Mouse (Mus musculus): ENCODE measurements around the gene Slc25a26. TPM values are rescaled to one million over a fixed set of nuclear protein-coding genes. Genes with fewer than 3 reads are reported as not detected.

The Slc25a26 gene
- polyA plus RNA-seq, 2 experiments = 1.7 to 2.6 TPM

DNA sequence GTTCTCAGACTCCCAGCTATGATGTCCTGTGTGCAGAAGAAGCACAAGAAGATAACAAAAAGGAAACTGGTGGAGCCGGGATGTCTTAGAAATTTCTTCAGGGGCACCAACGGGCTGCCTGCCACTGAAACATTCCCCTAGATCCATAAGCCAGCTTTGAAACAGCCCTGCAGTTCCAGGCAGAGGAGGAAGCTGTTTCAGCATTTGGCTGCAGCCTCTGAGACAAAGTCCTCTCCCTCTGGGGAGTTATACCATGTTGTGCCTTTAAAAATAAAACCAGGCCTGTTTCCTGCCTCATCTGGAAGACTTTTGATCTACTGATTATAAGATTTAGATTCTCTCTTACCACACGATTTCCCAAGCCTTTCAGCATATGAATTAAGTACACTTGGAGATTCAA is 144.5 kb downstream of the Slc25a26 start:
- 51% methylated on average over 3 of the region's 3 CpGs for WGBS (ENCODE audit: insufficient replicate concordance)
- no peak overlapping the region for H3K27ac ChIP-seq
- no peak overlapping the region for H3K4me3 ChIP-seq (ENCODE audit: insufficient read depth in 1 of 2, low read depth in 2 of 2, low read length in 2 of 2)
- H3K9me3 ChIP-seq (ENCODE audit: control insufficient read depth, low read length) = no peaks in the 10 kb centered on the region
- no peak overlapping the region for H3K4me2 ChIP-seq (ENCODE audit: low read depth)
- DNase-seq (ENCODE audit: low read depth in 3 of 3, low spot score in 3 of 3) (no peak), ATAC-seq (ENCODE audit: insufficient read depth) (no peak)
- TF ChIP-seq EP300 (IDR thresholded peaks at IDR 0.05; ENCODE audit: low read depth) = no peak
- no peak for TF ChIP-seq CTCF (IDR thresholded peaks at IDR 0.05; ENCODE audit: low read depth)
- no peaks in the 10 kb centered on the region for H3K36me3 ChIP-seq (replicated peaks; ENCODE audit: control insufficient read depth, insufficient read depth, low read depth)
- no peak overlapping the region for H3K9ac ChIP-seq (replicated peaks)
- H3K4me1 ChIP-seq (replicated peaks; ENCODE audit: control insufficient read depth in 2 of 2, insufficient read depth in 2 of 2, low read length in 1 of 2) = peaks cover 0 to 9% of the 10 kb centered on the region in 2 experiments; a peak in 2 of 4 replicates
- no peaks in the 10 kb centered on the region for H3K27me3 ChIP-seq (ENCODE audit: control insufficient read depth, insufficient read depth, low read length)

DNA sequence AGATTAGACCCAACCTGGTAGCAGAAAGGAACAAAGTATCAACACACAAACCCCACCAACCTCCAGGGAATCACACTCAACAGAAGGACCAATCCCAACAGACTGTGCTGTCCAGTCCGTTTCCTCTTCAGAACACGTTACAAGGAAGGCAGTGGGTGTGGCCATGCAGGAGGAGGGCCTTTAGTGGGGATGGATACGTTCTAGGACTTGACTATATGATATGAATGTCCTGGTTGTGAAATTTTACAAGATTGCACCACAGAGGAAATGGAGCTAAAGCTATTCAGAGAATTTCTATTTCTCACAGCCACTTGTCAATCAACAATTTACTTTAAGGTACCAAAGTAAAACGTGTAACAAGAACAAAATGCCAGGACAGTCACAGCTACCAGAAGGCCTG is 145.6 kb downstream of the Slc25a26 start:
- no peak for ATAC-seq (ENCODE audit: insufficient read depth)
- H3K4me3 ChIP-seq (ENCODE audit: insufficient read depth in 1 of 2, low read depth in 2 of 2, low read length in 2 of 2) = no peak overlapping the region
- H3K4me1 ChIP-seq (replicated peaks; ENCODE audit: control insufficient read depth in 2 of 2, insufficient read depth in 2 of 2, low read length in 1 of 2) = peaks cover 0 to 9% of the 10 kb centered on the region in 2 experiments; a peak in 2 of 4 replicates
- DNase-seq (ENCODE audit: low read depth in 3 of 3, low spot score in 3 of 3) = no peak
- no peaks in the 10 kb centered on the region for H3K9me3 ChIP-seq (ENCODE audit: control insufficient read depth, low read length)
- WGBS (ENCODE audit: insufficient replicate concordance) = 20% methylated on average over 4 of the region's 4 CpGs
- H3K9ac ChIP-seq (replicated peaks) = no peak overlapping the region
- H3K4me2 ChIP-seq (ENCODE audit: low read depth) = no peak overlapping the region
- TF ChIP-seq CTCF (IDR thresholded peaks at IDR 0.05; ENCODE audit: low read depth) (no peak), EP300 (IDR thresholded peaks at IDR 0.05; ENCODE audit: low read depth) (no peak)
- H3K36me3 ChIP-seq (replicated peaks; ENCODE audit: control insufficient read depth, insufficient read depth, low read depth) = no peaks in the 10 kb centered on the region
- H3K27me3 ChIP-seq (ENCODE audit: control insufficient read depth, insufficient read depth, low read length) = no peaks in the 10 kb centered on the region
- no peak overlapping the region for H3K27ac ChIP-seq

DNA sequence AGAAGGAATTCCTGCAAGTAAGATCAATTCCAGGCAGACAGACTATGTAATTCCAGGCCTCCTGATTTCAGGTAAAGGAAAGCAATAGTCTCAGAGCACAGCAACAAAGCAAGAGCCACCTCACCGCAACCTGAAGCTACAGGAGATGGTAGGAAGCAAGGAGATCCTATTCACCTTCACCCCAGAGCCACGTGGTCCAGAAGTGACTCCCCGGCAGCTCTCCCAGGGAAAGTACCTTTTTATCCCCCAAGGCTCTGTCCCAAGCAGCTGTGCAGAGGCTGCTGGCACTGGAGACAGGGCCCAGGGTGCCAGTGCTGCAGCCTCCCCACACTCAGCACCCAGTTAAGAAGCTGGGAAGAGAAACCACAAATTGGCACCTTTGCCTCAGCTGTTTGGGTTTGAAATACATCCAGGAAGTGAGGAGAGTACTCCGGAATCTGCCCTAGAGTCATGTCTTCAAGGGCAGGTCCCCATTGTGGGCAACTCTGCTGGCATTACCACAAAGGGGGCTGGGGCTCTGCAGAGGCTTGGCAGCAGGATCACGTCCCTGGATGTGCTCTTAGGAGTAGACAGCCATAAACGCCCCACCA is 146.2 kb downstream of the Slc25a26 start:
- Histone ChIP-seq H3K4me3 (ENCODE audit: insufficient read depth in 1 of 2, low read depth in 2 of 2, low read length in 2 of 2) (no peak overlapping the region), H3K27me3 (ENCODE audit: control insufficient read depth, insufficient read depth, low read length) (no peaks in the 10 kb centered on the region), H3K4me1 (replicated peaks; ENCODE audit: control insufficient read depth in 2 of 2, insufficient read depth in 2 of 2, low read length in 1 of 2) (peaks cover 0 to 9% of the 10 kb centered on the region in 2 experiments; a peak in 2 of 4 replicates), H3K4me2 (ENCODE audit: low read depth) (no peak overlapping the region), H3K9ac (replicated peaks) (no peak overlapping the region), H3K9me3 (ENCODE audit: control insufficient read depth, low read length) (no peaks in the 10 kb centered on the region), H3K36me3 (replicated peaks; ENCODE audit: control insufficient read depth, insufficient read depth, low read depth) (no peaks in the 10 kb centered on the region), H3K27ac (no peak overlapping the region)
- TF ChIP-seq CTCF (IDR thresholded peaks at IDR 0.05; ENCODE audit: low read depth) (no peak), EP300 (IDR thresholded peaks at IDR 0.05; ENCODE audit: low read depth) (no peak)
- no peak for ATAC-seq (ENCODE audit: insufficient read depth)
- DNase-seq (ENCODE audit: low read depth in 3 of 3, low spot score in 3 of 3) = no peak
- 44% methylated on average over 6 of the region's 6 CpGs for WGBS (ENCODE audit: insufficient replicate concordance)

GRCm38 (mm10) chr6:94646902-94647301 is 146.8 kb downstream of the Slc25a26 start:
- H3K36me3 ChIP-seq (replicated peaks; ENCODE audit: control insufficient read depth, insufficient read depth, low read depth) = no peaks in the 10 kb centered on the region
- TF ChIP-seq CTCF (IDR thresholded peaks at IDR 0.05; ENCODE audit: low read depth) (no peak), EP300 (IDR thresholded peaks at IDR 0.05; ENCODE audit: low read depth) (no peak)
- 54% methylated on average over 6 of the region's 6 CpGs for WGBS (ENCODE audit: insufficient replicate concordance)
- H3K4me3 ChIP-seq (ENCODE audit: insufficient read depth in 1 of 2, low read depth in 2 of 2, low read length in 2 of 2) = no peak overlapping the region
- no peak for DNase-seq (ENCODE audit: low read depth in 3 of 3, low spot score in 3 of 3)
- no peaks in the 10 kb centered on the region for H3K27me3 ChIP-seq (ENCODE audit: control insufficient read depth, insufficient read depth, low read length)
- no peaks in the 10 kb centered on the region for H3K9me3 ChIP-seq (ENCODE audit: control insufficient read depth, low read length)
- H3K9ac ChIP-seq (replicated peaks) = no peak overlapping the region
- H3K4me2 ChIP-seq (ENCODE audit: low read depth) = no peak overlapping the region
- H3K4me1 ChIP-seq (replicated peaks; ENCODE audit: control insufficient read depth in 2 of 2, insufficient read depth in 2 of 2, low read length in 1 of 2) = peaks cover 0 to 9% of the 10 kb centered on the region in 2 experiments; a peak in 2 of 4 replicates
- no peak overlapping the region for H3K27ac ChIP-seq
- ATAC-seq (ENCODE audit: insufficient read depth) = no peak

DNA sequence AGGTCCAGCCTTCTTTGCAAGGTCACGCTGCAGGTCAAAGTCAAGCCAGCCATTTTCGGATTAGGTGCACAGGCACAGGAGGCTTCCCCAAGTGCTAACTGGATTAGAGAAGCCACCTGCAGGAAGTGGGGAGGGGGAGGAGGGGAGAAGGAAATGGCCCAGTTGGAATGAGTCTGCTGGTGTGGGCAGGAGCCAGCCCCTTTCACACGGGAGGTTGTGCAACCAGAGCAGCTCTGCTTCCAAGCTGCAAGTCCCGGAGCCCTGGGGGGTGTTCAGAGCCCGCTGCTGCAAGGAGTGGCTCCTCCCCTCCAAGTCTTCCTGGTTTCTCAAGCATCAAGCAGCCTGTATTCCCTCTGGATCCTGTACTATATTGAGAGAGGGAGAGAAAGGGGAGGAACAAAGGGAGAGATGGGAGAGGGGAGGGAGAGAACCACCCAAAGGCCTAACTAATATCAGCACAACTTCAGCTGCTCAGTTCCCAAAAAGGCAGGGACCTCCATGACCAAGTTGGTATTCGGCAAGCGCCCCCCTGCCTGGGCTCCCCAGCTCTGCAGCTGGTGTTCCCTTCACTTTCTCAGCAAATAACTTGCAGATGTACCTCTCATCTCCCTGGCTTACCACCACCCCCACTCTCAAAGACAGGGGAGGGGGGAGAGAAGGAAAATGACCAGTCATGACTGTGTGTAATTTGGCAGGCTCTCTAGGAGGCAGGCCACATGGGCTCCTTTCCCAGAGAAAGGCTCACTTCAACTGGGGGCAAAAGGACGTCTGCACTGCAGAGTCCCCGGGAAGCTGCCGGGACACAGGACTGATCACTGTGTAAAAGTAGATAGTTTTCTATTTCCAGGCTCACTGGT is 147.7 kb downstream of the Slc25a26 start:
- DNase-seq (ENCODE audit: low read depth in 3 of 3, low spot score in 3 of 3) = peak in 1 of 3 experiments; percentile 5
- no peak for TF ChIP-seq CTCF (IDR thresholded peaks at IDR 0.05; ENCODE audit: low read depth)
- TF ChIP-seq EP300 (IDR thresholded peaks at IDR 0.05; ENCODE audit: low read depth) = no peak
- ATAC-seq (ENCODE audit: insufficient read depth) = peak; percentile 47; the same call in 1 of the 2 replicates
- no peak overlapping the region for H3K4me2 ChIP-seq (ENCODE audit: low read depth)
- H3K27ac ChIP-seq = no peak overlapping the region
- H3K9ac ChIP-seq (replicated peaks) = no peak overlapping the region
- H3K27me3 ChIP-seq (ENCODE audit: control insufficient read depth, insufficient read depth, low read length) = no peaks in the 10 kb centered on the region
- 24% methylated on average over 10 of the region's 10 CpGs for WGBS (ENCODE audit: insufficient replicate concordance)
- peaks cover 0 to 9% of the 10 kb centered on the region in 2 experiments; a peak in 2 of 4 replicates for H3K4me1 ChIP-seq (replicated peaks; ENCODE audit: control insufficient read depth in 2 of 2, insufficient read depth in 2 of 2, low read length in 1 of 2)
- no peaks in the 10 kb centered on the region for H3K9me3 ChIP-seq (ENCODE audit: control insufficient read depth, low read length)
- H3K4me3 ChIP-seq (ENCODE audit: insufficient read depth in 1 of 2, low read depth in 2 of 2, low read length in 2 of 2) = no peak overlapping the region
- no peaks in the 10 kb centered on the region for H3K36me3 ChIP-seq (replicated peaks; ENCODE audit: control insufficient read depth, insufficient read depth, low read depth)

Measured in liver, embryonic 14.5 days (tissue).